Mouse (Mus musculus) kidney, postnatal 10 days (tissue): ENCODE results near the gene Cd300e.
A peak's percentile ranks its signal among the peaks of the same experiment; 100 is the strongest.
"Not testable (repeated sequence)": the region's sequence is repeated elsewhere in the genome, so short reads cannot be mapped to it uniquely, and the experiment has no call there.

Experiments used
- DNase-seq: peaks from one replicate; pipeline ENCODE4 v3.0.0; 2021; ENCODE audit warnings: mixed read lengths

Cd300e gene

GRCm38 (mm10) chr11:115081373-115081772, 19.4 kb upstream of the Cd300e start:
- DNase-seq: no peak

- peak; percentile 64 for DNase-seq
These were observed 18.9 kb upstream of the Cd300e start for GRCm38 (mm10) chr11:115080886-115081285.

DNA sequence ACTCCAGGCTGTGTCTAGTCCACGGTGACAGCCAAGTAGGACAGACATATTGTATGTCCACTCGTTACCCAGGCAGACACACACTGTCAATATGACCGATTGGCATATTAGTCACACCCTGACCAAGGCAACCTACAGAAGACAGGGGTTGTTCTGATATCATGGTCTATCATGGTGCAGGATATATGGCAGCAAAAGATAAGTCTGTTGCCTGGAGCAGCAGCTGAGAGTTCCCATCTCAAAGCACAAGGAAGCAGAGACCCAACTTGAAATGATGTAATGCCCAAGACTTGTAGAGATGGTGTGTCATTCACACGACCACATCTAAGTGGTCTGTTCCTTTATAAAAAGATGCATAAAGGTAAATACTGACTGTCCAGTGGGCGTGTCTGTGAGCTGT, 16.7 kb upstream of the Cd300e start:
- DNase-seq: no peak

DNA sequence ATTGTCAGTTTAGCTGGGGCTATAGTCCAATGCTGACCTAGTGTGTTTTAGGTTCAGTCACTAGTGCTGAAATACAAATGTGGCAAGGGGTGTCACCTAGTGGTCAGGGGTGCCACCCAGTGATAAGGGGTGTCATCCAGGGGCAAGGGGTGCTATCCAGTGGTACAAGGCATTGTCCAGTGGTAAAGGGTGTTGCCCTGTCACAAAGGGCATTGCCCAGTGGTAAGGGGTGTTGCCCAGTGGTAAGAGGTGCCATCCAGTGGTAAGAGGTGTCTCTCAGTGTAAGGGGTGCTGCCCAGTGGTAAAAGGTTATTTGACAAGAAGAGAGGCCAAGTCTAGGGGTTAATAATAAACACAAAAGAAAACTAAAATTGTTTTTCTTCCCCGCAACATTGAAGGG, 15.5 kb upstream of the Cd300e start:
- DNase-seq: no peak

GRCm38 (mm10) chr11:115075859-115076258, 13.9 kb upstream of the Cd300e start:
- no peak for DNase-seq

GRCm38 (mm10) chr11:115075407-115075806, 13.4 kb upstream of the Cd300e start:
- no peak for DNase-seq

DNA sequence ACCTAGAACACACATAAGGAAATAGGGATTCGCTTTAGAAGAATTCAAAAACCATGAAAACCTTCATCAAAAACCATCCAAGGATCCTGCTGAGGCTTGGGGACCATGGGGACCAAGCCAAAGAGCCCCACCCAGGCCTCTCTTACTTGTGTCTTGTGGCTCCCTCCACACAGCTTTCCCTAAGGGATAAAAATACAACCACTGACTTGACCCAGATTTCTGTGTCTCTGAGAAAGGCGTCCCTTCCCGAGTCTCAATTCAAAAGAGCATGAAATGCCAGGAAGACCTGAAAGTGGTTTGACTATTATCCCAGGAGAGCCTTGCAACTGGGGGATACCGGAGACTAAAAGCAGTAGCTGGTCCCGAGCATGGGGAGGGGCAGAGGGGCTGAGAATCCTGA, 11.0 kb upstream of the Cd300e start:
- DNase-seq: no peak

GRCm38 (mm10) chr11:115071631-115072294, 9.8 kb upstream of the Cd300e start:
- DNase-seq: peak; percentile 65

DNA sequence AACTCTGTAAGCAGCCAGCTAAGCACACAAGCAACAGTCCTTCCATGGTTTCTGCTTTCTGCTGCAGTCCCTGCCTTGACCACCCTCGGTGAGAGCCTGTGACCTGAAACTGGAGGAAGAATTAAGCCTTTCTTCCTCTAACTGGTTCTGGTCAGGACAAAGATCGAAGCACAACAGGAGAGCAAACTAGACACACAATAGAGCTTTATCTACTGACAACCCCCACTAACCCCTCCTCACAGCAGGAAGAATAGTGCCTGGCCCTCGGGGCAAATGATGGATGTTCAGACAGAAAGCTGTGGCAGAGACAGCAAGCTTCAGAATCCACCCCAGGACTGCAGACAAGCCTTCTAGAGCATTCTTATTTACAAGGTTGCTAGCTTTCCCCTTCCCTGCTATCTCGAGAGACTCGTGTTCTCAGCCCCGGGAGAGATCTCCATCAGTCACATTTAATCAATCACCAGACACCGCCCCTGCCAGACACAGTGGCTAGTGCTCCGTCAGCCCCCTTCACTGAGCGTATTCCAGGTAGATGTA, 9.1 kb upstream of the Cd300e start:
- DNase-seq: no peak

DNA sequence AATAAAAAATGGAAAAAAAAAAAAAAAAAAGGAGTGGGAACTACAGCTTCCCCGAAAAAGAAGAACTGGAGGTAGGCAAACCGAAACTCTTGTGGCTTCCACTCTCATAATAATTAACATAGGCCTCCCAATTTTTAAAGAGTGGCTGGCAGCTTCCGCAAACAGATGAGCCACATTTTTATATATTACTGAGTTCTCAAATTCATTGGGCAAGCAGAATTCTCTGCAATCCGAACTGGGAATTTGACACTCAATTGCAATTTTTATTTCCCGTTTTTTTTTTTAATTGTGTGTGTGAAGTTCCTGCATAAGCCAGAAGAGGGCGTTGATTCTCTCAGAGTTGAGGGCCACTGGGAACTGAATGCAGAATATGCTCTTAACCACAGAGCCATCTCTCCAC, 4.8 kb upstream of the Cd300e start:
- no peak for DNase-seq

DNA sequence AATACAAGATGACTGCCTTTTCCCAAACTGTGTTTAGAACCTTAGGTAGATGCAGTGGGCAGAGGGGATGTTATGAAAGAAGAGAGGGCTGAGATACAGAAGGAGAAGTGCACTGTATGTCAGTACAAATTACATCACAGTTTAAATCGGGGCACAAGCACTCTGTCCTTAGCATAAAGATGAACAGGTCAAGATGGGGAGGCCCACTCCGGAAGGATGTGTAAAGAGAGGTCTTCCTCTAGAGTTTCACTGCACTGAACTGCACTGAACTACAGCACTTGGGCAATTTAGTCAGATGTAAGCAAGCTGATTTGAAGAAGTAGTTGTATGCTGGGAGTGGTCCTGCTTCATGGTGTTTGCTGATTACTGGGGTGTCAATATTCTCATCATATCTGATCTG, 2.2 kb downstream of the Cd300e start:
- DNase-seq: no peak

DNA sequence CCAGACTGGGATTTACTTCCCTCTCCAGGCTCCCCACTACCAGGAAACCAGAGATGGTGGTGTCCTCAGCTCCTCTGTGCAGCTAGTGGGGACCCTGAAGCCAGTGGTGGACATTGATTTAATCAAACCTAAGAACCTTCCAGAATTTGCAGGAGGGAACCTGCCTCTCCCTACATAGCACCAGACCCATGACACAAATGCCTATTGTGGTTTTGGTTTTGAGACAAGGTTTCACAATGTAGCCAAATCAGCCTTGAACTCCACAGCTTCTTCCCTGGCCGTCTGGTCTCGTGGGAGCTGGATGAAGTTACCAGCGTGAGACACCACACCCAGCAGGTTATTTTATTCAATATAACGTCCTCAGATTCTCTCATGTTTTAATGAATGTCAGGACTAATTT, 3.3 kb downstream of the Cd300e start:
- DNase-seq: no peak

- DNase-seq: no peak
These were observed 7.4 kb downstream of the Cd300e start for GRCm38 (mm10) chr11:115054537-115054936.

DNA sequence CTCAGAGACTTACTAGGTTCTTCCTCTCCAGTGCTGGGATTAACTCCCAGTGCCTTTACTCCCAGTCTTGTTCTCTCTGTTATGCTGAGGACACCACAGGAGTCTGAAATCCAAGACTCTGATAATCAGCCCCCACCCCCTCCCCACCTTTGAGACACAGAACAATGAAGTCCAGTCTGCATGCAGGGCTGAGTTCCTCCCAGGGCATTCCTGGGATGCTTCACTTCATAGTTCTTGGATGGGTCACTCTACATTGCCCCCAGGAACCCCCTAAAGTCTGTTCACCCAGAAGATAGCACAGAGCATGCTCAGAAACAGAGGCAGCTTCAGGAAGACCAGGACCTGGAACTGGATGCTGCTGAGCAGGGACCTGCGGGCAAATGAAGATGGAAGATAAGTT, 9.0 kb downstream of the Cd300e start:
- no peak for DNase-seq

- peak; percentile 80 for DNase-seq
These were observed 9.8 kb downstream of the Cd300e start for GRCm38 (mm10) chr11:115052206-115052605.

DNA sequence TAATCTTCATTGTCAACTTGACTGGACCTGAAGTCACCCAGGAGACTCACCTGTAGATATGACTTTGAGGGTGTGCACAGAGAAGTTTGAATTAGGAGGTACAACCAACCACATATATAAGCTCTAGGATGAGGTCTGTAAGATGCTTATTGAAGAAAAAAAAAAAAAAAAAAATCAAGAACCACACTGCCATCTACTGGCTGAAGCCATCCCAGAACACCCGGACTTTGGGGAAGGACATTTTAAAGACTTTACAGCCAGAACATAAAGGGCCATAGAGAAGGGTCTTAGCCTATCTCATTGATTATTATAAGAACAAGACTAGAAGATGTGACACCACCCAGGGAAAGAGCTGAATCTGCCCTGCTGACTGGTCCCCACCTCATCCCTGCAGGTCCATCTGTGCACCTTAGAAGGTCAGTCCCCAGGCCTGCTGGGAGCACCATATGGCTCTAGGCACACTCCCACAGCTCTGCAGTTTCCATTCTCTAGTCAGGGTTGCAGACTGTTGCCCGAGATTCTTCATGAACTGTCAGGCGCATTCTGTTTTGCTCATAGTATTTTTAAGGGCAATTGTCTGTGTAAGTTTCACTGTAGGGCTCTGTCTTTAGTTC, 12.6 kb downstream of the Cd300e start:
- no peak for DNase-seq

DNA sequence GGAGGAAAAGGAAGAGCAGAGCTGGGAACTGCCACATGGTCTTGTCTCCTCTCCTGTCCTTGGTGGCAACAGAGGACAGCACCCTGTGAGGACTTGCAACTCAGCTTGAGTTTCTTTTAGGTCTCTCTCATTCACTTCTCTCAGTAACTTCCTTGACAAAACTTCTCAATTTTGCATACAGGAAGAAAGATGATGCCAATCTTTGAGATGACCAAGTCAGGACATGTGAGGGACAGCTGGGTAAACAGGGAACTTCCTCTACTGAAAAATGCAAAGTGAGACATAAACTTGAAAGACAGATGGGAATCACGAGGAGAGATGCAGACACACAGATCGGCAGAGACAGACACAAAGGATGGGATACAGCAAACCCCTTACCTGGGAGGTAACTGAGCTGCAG, 13.7 kb downstream of the Cd300e start, which contains the start of gene Cd300ld3:
Gene Cd300ld3 (minus strand): TSS at position 151 of the 400 bp plus-strand sequence.
- DNase-seq: no peak

DNA sequence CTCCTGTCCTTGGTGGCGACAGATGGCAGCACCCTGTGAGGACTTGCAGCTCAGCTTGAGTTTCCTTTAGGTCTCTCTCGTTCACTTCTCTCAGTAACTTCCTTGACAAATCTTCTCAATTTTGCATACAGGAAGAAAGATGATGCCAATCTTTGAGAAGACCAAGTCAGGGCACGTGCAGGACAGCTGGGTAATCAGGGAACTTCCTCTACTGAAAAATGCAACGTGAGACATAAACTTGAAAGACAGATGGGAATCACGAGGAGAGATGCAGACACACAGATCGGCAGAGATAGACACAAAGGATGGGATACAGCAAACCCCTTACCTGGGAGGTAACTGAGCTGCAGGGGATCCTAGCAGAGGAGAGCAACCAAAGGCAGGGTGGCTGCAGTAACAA, 24.3 kb downstream of the Cd300e start, which contains the start of gene Cd300ld5:
Gene Cd300ld5 (minus strand): TSS at position 101 of the 400 bp plus-strand sequence.
- not testable (repeated sequence) for DNase-seq

GRCm38 (mm10) chr11:115026912-115027311, 35.1 kb downstream of the Cd300e start, which contains the start of gene Cd300ld4:
Gene Cd300ld4 (minus strand): TSS chr11:115027012.
- DNase-seq: not testable (repeated sequence)

DNA sequence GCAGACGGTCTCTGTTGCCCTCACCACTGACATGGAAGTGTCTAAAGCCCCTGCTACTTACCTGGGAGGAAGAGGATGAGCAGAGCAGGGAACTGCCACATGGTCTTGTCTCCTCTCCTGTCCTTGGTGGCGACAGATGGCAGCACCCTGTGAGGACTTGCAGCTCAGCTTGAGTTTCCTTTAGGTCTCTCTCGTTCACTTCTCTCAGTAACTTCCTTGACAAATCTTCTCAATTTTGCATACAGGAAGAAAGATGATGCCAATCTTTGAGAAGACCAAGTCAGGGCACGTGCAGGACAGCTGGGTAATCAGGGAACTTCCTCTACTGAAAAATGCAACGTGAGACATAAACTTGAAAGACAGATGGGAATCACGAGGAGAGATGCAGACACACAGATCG, 45.9 kb downstream of the Cd300e start, which contains the start of gene Cd300ld2:
Gene Cd300ld2 (minus strand): TSS at position 101 of the 400 bp plus-strand sequence.
- DNase-seq: not testable (repeated sequence)

GRCm38 (mm10) chr11:115004070-115004469, 57.9 kb downstream of the Cd300e start:
- DNase-seq: no peak
